Mouse (Mus musculus): ENCODE measurements around the gene Irak2.

DNA sequence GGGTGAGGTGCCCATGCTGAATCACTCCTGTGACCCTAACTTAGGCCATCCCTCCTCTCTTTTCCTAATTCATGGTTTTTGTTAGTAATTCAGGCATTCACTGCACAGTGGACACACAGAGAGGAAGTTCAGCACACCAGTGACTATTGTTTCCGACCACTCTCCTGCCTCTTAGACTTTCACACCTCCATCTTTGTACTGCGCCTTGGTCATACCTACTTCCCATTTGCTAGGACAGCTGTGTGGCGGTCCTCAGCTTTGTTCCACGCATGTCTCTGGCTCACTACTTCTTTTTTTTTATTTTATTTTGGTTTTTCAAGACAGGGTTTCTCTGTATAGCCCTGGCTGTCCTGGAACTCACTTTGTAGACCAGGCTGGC, 52.8 kb downstream of the Irak2 start:
- TF ChIP-seq POLR2A (IDR thresholded peaks at IDR 0.05; ENCODE audit: borderline replicate concordance, control insufficient read depth, low read depth, low read length) (no peak), CTCF (IDR thresholded peaks at IDR 0.05; ENCODE audit: control insufficient read depth, insufficient read depth, low read length) (no peak)
